Mouse (Mus musculus): ENCODE measurements around the gene Slc46a2.

DNA sequence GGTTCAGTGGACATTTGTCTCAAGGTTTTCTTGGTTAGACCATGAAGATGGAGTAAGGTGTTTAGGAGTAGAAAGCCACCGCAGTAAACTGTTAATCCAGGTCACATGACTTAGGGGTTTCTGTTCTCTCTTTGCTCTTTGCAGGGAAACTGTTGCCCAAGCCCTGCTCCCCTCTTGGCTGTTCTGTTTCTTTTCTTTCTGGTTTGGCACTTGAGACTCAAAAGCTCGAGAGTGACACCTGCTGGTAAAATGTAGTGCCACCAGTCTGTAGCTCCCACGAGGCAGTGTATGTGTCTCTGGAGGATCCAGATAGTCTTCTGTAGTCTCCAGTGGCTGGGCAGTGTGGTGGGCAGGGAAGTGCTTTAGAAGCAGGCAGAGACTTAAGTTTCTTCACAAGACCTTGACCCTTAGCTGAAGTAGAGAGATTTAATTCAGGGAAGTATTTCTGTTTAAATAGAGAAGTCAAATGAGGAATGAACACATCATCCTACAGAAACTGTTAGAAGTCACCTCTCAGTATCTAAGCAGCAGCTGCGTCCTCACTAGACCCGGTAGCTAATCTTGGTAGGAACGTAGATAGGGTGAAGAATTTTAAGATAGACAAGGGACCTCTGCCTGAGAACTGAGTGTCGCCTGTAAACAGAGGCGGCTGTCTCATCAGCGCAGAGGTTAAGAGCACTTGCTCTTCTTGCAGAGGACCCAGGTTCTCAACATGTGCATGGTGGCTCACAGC lies 43.8 kb downstream of the Slc46a2 start:
- no peak for TF ChIP-seq POLR2A (IDR thresholded peaks at IDR 0.05; ENCODE audit: insufficient read depth, low read depth, low read length)
- no peak for TF ChIP-seq CTCF (IDR thresholded peaks at IDR 0.05; ENCODE audit: insufficient read depth, low read depth, low read length)

Data from olfactory bulb, adult 2 months (tissue).